Mouse (Mus musculus): ENCODE results near the gene Gmpr2. TPM values are rescaled to one million over a fixed set of nuclear protein-coding genes. Genes with fewer than 3 reads are reported as not detected.

Gmpr2 gene
- total RNA-seq, 2 experiments from 2014 or later: 16.4 to 18.5 TPM

DNA sequence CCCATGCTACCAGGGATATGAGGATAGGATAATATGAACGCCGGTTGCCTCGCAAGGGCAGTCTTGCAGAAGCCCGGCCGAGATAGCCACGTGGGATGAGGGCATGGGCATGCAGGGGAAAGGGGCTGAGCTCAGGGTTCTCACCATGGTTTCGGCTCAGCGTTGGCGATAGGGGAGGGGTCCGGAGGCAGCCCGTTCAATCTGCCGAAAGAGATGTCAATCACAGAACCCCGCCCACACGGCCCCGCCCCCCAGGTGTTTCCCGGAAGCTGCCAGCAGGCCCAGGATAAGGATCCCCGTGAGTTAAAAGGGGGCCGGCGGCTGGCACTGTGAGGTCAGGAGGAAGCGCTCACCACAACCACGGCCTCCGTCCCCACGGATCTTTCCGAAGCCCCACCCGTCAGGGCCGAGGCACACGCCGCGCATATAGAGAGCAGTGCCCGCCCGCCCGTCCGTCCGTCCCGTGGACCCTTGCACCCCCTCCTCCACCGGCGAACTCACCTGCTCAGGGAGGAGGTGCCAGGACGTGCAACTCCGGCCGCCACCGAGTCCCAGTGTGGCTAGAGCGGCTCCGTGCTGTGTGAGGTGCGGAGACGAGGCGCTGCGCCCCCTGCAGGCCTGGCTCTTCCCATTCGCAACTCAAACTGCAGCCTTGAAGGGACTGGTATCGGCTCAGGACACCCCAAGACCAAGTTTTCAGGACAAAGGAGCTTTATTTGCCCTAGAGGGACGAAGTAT lies 50.1 kb downstream of the Gmpr2 start, which contains the start of gene Rabggta:
TSS of gene Rabggta (minus strand) at position 564 of the 738 bp plus-strand sequence.
- DNase-seq: peak; percentile 92 to 95
- intact Hi-C loops (cut with DNase I): loop anchor here (2.0 kb wide), 2 partner anchors 21 to 39 kb away; no protein-coding TSS in a partner anchor

DNA sequence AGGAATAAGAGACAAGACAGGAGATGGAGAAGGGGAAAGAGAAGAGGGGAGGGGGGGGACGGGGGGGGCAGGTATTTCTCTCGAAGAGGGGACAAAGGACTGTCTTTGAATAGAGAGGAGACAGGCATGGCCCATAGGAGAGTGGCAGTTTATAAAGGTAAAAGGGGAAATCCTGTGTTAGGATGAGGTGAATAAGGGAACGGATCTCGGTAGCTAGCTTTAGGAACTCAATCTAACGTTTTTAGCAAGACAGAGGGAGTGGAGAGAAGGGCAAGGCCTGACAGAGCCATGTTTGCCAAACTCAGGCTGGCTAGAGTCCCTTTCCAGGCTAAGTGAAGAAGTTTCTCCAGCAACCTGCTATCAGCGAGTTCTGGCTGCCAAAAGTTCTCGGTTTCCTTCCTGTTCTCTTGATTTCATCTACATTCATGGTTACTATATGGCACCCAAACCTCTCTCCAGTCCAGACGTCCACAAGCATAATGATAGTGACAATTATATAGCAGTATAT lies 50.8 kb downstream of the Gmpr2 start:
- intact Hi-C loops (cut with DNase I): loop anchor here (2.0 kb wide), 1 partner anchor 20 kb away; no protein-coding TSS in a partner anchor
- no peak for DNase-seq

- no peak for DNase-seq
- intact Hi-C loops (cut with DNase I): loop anchor here (2.0 kb wide), 1 partner anchor 19 kb away; no protein-coding TSS in a partner anchor
Measured at GRCm38 (mm10) chr14:55723433-55723832, 51.7 kb downstream of the Gmpr2 start.

- intact Hi-C loops (cut with DNase I): no loop called here
- DNase-seq: peak; percentile 50 to 51
Measured at GRCm38 (mm10) chr14:55724411-55724871, 52.7 kb downstream of the Gmpr2 start.

DNA sequence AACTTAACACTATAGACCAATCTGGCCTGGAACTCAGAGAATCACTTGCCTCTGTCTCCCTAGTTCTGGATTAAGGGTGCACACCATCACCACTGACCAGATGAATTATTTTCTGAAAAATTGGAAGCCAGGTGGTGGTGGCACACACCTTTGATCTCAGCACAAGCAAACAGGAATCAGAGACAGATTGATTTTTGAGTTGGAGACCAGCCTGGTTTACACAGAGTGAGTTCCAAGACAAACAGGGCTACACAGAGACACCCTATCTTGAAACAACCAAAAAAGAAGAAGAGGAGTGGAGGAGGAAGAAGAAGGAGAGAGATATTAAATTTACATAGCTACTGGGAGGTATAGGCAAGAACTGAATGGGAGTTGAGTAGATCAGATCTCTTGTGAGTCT lies 54.5 kb downstream of the Gmpr2 start:
- intact Hi-C loops (cut with DNase I): no loop called here
- no peak for DNase-seq

DNA sequence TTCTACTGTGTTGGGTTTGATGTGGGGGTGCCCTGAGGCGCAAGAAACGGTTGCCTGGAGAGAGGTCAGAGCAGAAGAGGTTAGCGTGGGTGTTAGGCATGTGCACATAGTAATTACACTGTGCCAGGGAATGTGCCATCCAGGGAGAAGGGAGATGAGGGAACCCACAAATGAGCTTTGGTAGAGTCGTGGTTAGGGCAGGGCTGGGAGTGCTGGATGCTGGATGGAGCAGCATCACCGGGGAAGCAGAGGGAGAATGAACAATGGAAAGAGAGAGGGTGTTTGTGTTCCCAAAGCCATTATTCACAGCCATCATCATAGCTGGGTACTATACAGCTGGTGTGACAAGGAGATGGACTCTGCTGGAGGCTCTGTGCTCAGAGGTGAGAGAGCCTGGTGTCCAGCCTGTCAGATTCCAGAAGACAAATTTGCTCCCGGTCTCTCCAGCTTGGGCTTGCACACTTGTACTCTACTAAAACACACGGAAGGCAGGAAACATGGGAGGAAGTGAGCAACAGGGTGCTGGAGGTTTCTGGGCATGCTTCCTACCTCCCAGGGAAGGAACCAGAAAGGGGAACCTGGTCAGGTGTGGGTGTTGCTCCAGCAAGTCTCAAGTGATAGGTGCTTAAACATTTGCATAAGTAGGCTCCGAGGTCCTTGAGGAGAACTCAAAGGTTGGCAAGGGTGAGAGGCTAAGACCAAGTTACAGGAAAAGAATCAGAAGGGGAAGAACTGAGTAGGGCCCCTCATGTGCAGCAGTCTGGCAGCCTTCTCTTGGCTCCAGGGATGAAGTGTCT lies 56.3 kb downstream of the Gmpr2 start:
- intact Hi-C loops (cut with DNase I): no loop called here
- no peak for DNase-seq

Other genes with a start within 250 kb of the Gmpr2 start
- 100 to 1,000 TPM; 132 to 137 TPM for gene Dhrs4, start 193.2 kb upstream of the Gmpr2 start, total RNA-seq (2021)
- gene Carmil3, start 181.3 kb upstream of the Gmpr2 start, total RNA-seq (2021): 1 to 10 TPM; 2.8 to 4.6 TPM
- under 1 TPM in 1 of 2 experiments, not detected in 1; 0.12 TPM for gene Cpne6, start 161.5 kb upstream of the Gmpr2 start, total RNA-seq (2021)
- gene Nrl, start 147.0 kb upstream of the Gmpr2 start, total RNA-seq (2021): not detected
- gene Pck2, start 131.7 kb upstream of the Gmpr2 start, total RNA-seq (2021): 10 to 100 TPM; 23.3 to 24.1 TPM
- 10 to 100 TPM; 86.3 to 87.5 TPM for gene Dcaf11, start 111.9 kb upstream of the Gmpr2 start, total RNA-seq (2021)
- under 1 TPM; 0.64 to 0.65 TPM for gene A730061H03Rik, start 111.5 kb upstream of the Gmpr2 start, total RNA-seq (2021)
- gene Fitm1, start 96.3 kb upstream of the Gmpr2 start, total RNA-seq (2021): 100 to 1,000 TPM; 192 to 201 TPM
- 100 to 1,000 TPM; 247 to 272 TPM for gene Psme1, start 93.8 kb upstream of the Gmpr2 start, total RNA-seq (2021)
- gene Emc9, start 86.6 kb upstream of the Gmpr2 start, total RNA-seq (2021): 10 to 100 TPM; 42.6 to 43.4 TPM
- 100 to 1,000 TPM; 139 to 140 TPM for gene Psme2, start 80.8 kb upstream of the Gmpr2 start, total RNA-seq (2021)
- 10 to 100 TPM; 21.7 to 28.3 TPM for gene Rnf31, start 80.2 kb upstream of the Gmpr2 start, total RNA-seq (2021)
- 10 to 100 TPM in 1 of 2 experiments, 1 to 10 TPM in 1; 9.2 to 11.3 TPM for gene Irf9, start 68.4 kb upstream of the Gmpr2 start, total RNA-seq (2021)
- under 1 TPM; 0.53 to 0.67 TPM for gene Rec8, start 53.9 kb upstream of the Gmpr2 start, total RNA-seq (2021)
- gene Ipo4, start 36.0 kb upstream of the Gmpr2 start, total RNA-seq (2021): 10 to 100 TPM; 54.7 to 55.0 TPM
- 1 to 10 TPM; 1.1 to 2.1 TPM for gene Gm49378, start 34.0 kb upstream of the Gmpr2 start, total RNA-seq (2021)
- gene Tm9sf1, start 28.1 kb upstream of the Gmpr2 start, total RNA-seq (2021): 10 to 100 TPM; 56.3 to 61.2 TPM
- under 1 TPM; 0.64 to 0.81 TPM for gene Tssk4, start 21.8 kb upstream of the Gmpr2 start, total RNA-seq (2021)
- 10 to 100 TPM; 55.6 to 72.2 TPM for gene Mdp1, start 11.4 kb upstream of the Gmpr2 start, total RNA-seq (2021)
- gene Nedd8, start 183 bp downstream of the Gmpr2 start, total RNA-seq (2021): 100 to 1,000 TPM; 291 to 295 TPM
- gene Tinf2, start 9.9 kb downstream of the Gmpr2 start, total RNA-seq (2021): 10 to 100 TPM; 14.2 to 16.5 TPM
- gene Tgm1, start 42.0 kb downstream of the Gmpr2 start, total RNA-seq (2021): under 1 TPM; 0.24 to 0.25 TPM
- gene Rabggta, start 50.3 kb downstream of the Gmpr2 start, total RNA-seq (2021): 10 to 100 TPM; 13.7 to 14.4 TPM
- 10 to 100 TPM; 54.5 to 56.6 TPM for gene Dhrs1, start 73.7 kb downstream of the Gmpr2 start, total RNA-seq (2021)
- gene Nop9, start 73.8 kb downstream of the Gmpr2 start, total RNA-seq (2021): 10 to 100 TPM; 14.5 to 18.7 TPM
- gene Cideb, start 86.5 kb downstream of the Gmpr2 start, total RNA-seq (2021): 1 to 10 TPM; 1.1 to 1.2 TPM
- under 1 TPM in 1 of 2 experiments, not detected in 1; 0.10 TPM for gene Ltb4r2, start 89.5 kb downstream of the Gmpr2 start, total RNA-seq (2021)
- gene Ltb4r1, start 94.0 kb downstream of the Gmpr2 start, total RNA-seq (2021): under 1 TPM; 0.67 to 0.74 TPM
- gene Adcy4, start 112.2 kb downstream of the Gmpr2 start, total RNA-seq (2021): 10 to 100 TPM; 21.1 to 21.9 TPM
- 1 to 10 TPM; 6.6 to 9.7 TPM for gene Ripk3, start 116.9 kb downstream of the Gmpr2 start, total RNA-seq (2021)
- gene Nfatc4, start 151.2 kb downstream of the Gmpr2 start, total RNA-seq (2021): 10 to 100 TPM; 11.1 to 12.1 TPM
- gene Nynrin, start 182.1 kb downstream of the Gmpr2 start, total RNA-seq (2021): 10 to 100 TPM; 24.1 to 27.6 TPM
- under 1 TPM; 0.22 to 0.38 TPM for gene Cbln3, start 212.5 kb downstream of the Gmpr2 start, total RNA-seq (2021)
- gene Khnyn, start 213.0 kb downstream of the Gmpr2 start, total RNA-seq (2021): 10 to 100 TPM; 12.5 to 13.1 TPM
- gene Sdr39u1, start 228.4 kb downstream of the Gmpr2 start, total RNA-seq (2021): 10 to 100 TPM; 73.2 to 79.9 TPM

All from heart, postnatal 10 days (tissue).